Mouse (Mus musculus) midbrain, postnatal 0 days (tissue): ENCODE results near the gene Klhl23. TPM values are rescaled to one million over a fixed set of nuclear protein-coding genes. Genes with fewer than 3 reads are reported as not detected.
A peak's percentile ranks its signal among the peaks of the same experiment; 100 is the strongest.

ENCODE experiments used
- ATAC-seq: fragments of 200-750 bp; cut with Nextera tagmentation; 2 replicates; pipeline ENCODE4 v1.8.0; 2017; ENCODE audit warnings: moderate number of reproducible peaks, mild to moderate bottlenecking, moderate TSS enrichment, moderate library complexity; ENCODE audit not compliant: low FRiP score
- DNase-seq: peaks from one replicate; pipeline ENCODE4 v3.0.0-alpha.2; 2015; ENCODE audit warnings: low spot score
- H3K27ac ChIP-seq: fragments of 300-500 bp; sonication (generic); 2 replicates; pipeline ENCODE4 v1.5.1; 2014; ENCODE audit warnings: low read depth, mild to moderate bottlenecking, low read length, mixed read lengths
- H3K27me3 ChIP-seq: fragments of 300-500 bp; sonication (generic); 2 replicates; pipeline ENCODE4 v1.6.1; 2014; ENCODE audit warnings: low read length, control low read depth, mixed read lengths; ENCODE audit not compliant: insufficient read depth
- H3K36me3 ChIP-seq: fragments of 300-500 bp; sonication (generic); 2 replicates; pipeline ENCODE4 v1.6.1; 2014; ENCODE audit warnings: low read length, control low read depth, mixed read lengths; ENCODE audit not compliant: insufficient read depth
- H3K4me1 ChIP-seq: fragments of 300-500 bp; sonication (generic); 2 replicates; pipeline ENCODE4 v1.6.1; 2014; ENCODE audit warnings: mild to moderate bottlenecking, control low read depth, antibody characterized with exemption, low read length, mixed read lengths; ENCODE audit not compliant: insufficient read depth
- H3K4me2 ChIP-seq: fragments of 300-500 bp; sonication (generic); 2 replicates; pipeline ENCODE4 v1.6.1; 2014; ENCODE audit warnings: low read depth, mild to moderate bottlenecking, low read length, mixed read lengths; ENCODE audit not compliant: poor library complexity, severe bottlenecking
- H3K4me3 ChIP-seq: fragments of 300-500 bp; sonication (generic); 2 replicates; pipeline ENCODE4 v1.5.1; 2014; ENCODE audit warnings: low read depth, mild to moderate bottlenecking, low read length, moderate library complexity
- H3K9ac ChIP-seq: fragments of 300-500 bp; sonication (generic); replicated peaks from 2 replicates; pipeline ENCODE4 v1.6.1; 2014; ENCODE audit warnings: mild to moderate bottlenecking, low read length, moderate library complexity, mixed read lengths; ENCODE audit not compliant: poor library complexity, severe bottlenecking
- H3K9me3 ChIP-seq: fragments of 300-500 bp; sonication (generic); 2 replicates; pipeline ENCODE4 v1.6.1; 2016; ENCODE audit warnings: low read length, control low read depth
- CTCF ChIP-seq: IDR thresholded peaks from 2 replicates; pipeline ENCODE4 v1.5.1; 2016; ENCODE audit warnings: antibody characterized with exemption, mild to moderate bottlenecking
- WGBS: fragments of 180-500 bp; shearing (Covaris S2); extraction: QIAGEN DNeasy Blood & Tissue Kit; methylation state at CpG from one replicate; pipeline ENCODE4 v1.1.7; 2014; 5-methylcytosine and 5-hydroxymethylcytosine counted together
- polyA plus RNA-seq: library from polyadenylated mRNA; unstranded; fragments of >200 nt; fragmentation: Nextera tagmentation; extraction: Ambion mirVana; gene quantifications from 2 replicates; pipeline ENCODE4 v1.2.1, GENCODE M21; 2015
- total RNA-seq: library from RNA; depleted of rRNA; stranded (reverse); fragments of >200 nt; gene quantifications from 2 replicates; pipeline ENCODE4 v1.2.3, GENCODE M21; 2014

The Klhl23 gene
- total and polyA plus RNA-seq, 2 experiments from 2014 or later = 99.2 to 147 TPM

DNA sequence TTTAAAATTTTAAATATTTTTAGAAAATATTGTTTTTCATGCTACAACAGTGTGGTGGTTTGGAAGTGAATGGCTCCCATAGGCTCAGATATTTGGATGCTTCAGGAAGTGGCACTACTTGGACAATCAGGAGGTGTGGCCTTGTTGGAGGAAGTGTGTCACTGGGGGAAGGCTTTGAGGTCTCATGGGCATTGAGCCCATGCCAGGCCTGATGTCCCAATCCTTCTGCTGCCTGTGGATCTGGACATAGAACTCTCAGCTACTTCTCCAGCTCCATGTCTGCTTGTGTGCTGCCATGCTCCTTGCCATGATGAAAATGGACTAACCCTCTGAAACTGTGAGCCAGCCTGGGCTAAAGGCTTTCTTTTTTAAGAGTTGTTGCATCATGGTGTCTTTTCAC, 17.0 kb downstream of the Klhl23 start:
- Histone ChIP-seq H3K4me3 (no peak overlapping the region), H3K4me2 (no peak overlapping the region), H3K9me3 (no peaks in the 10 kb centered on the region), H3K27me3 (no peaks in the 10 kb centered on the region), H3K4me1 (no peaks in the 10 kb centered on the region), H3K27ac (no peak overlapping the region), H3K9ac (no peak overlapping the region), H3K36me3 (peaks cover 9% of the 10 kb centered on the region)
- DNase-seq = no peak
- TF ChIP-seq CTCF = no peak
- ATAC-seq = no peak

DNA sequence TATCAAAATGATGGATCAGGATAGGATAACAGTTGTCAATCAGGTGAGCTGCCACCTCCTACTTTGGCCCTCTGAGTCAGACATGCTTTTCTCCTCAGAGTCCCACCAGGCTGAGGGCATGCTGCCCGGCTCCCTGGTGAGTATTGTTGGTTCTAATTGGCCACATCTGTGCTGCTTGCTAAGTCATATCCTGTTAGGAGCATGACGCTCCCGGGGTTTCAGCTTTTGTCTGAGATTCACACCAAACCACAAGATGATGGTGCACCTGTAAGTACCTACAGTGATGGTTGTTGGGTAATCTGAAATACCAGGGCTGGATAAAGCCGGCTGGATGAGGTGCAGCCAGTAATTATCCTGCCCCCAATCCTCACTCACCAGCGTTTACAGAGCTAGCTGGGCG, 18.5 kb downstream of the Klhl23 start:
- TF ChIP-seq CTCF = no peak
- peak; percentile 41; the same call in 1 of the 2 replicates for ATAC-seq

DNA sequence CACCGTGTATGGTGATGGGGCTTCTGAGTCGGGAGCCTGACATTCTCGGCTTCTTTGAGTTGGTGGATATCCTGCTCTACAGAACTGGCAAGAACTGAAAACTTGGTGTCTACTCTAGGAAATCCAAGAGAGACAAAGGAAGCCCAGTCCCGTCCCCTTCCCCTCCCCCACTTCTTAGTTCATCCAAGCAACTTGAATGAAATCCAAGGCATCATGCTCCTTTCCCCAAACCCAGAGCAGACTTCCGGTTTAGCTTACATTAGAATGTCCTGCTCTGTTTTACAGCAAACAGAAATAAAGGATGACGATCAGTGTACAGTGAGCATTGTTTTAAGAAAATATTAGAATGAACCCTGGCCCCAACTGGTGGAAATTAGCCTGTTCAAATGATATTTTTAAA, 27.5 kb downstream of the Klhl23 start:
- no peak for TF ChIP-seq CTCF
- H3K9ac ChIP-seq = no peak overlapping the region
- no peak overlapping the region for H3K27ac ChIP-seq
- no peaks in the 10 kb centered on the region for H3K27me3 ChIP-seq
- no peak for ATAC-seq
- no peak overlapping the region for H3K4me3 ChIP-seq
- WGBS = 63% methylated on average over 6 of the region's 6 CpGs
- no peaks in the 10 kb centered on the region for H3K36me3 ChIP-seq
- H3K9me3 ChIP-seq = no peaks in the 10 kb centered on the region
- peak; percentile 16 for DNase-seq
- H3K4me1 ChIP-seq = no peaks in the 10 kb centered on the region
- no peak overlapping the region for H3K4me2 ChIP-seq

More for the DNA sequence above, 18.5 kb downstream of the Klhl23 start:
- Histone ChIP-seq H3K27me3 (no peaks in the 10 kb centered on the region), H3K4me1 (no peaks in the 10 kb centered on the region), H3K4me3 (no peak overlapping the region), H3K9me3 (no peaks in the 10 kb centered on the region), H3K4me2 (no peak overlapping the region), H3K27ac (no peak overlapping the region), H3K9ac (no peak overlapping the region), H3K36me3 (peaks cover 4% of the 10 kb centered on the region; the same call in 1 of the 2 replicates)
- 27% methylated on average over 6 of the region's 6 CpGs for WGBS
- no peak for DNase-seq

DNA sequence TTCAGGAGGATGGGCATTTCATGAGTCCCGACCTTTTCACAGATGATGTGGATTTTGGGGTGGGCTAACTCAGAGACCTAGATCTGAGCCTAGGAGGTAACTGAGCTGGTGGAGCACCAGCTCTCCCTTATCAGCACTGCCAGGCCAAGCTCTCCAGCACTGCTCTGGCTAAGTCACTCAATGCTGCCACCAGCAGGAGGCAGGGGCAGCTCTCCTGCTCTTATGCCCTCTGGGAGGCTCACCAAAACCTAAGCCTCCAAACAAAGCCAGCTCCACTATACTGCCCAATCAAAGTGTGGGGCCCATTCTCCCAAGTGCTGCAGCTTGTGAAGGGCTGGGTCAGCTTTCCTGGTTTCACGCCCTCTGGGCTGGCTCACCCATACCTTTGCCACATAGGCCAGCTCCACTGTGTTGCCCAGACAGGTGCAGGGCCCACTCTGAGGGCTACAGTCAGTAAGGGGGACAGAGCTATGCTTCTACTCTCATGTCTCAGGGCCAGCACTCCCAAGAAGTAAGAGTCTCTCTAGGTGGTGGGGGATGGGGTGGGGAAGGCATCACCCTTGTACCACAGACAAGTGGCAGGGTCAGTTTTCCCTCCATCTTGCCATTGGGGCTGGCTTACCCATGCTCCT, 29.8 kb downstream of the Klhl23 start:
- WGBS = 57% methylated on average over 2 of the region's 2 CpGs
- no peaks in the 10 kb centered on the region for H3K27me3 ChIP-seq
- H3K4me3 ChIP-seq = no peak overlapping the region
- H3K9me3 ChIP-seq = no peaks in the 10 kb centered on the region
- H3K27ac ChIP-seq = no peak overlapping the region
- H3K4me1 ChIP-seq = no peaks in the 10 kb centered on the region
- no peaks in the 10 kb centered on the region for H3K36me3 ChIP-seq
- no peak for TF ChIP-seq CTCF
- DNase-seq (no peak), ATAC-seq (no peak)
- H3K9ac ChIP-seq = no peak overlapping the region
- H3K4me2 ChIP-seq = no peak overlapping the region

DNA sequence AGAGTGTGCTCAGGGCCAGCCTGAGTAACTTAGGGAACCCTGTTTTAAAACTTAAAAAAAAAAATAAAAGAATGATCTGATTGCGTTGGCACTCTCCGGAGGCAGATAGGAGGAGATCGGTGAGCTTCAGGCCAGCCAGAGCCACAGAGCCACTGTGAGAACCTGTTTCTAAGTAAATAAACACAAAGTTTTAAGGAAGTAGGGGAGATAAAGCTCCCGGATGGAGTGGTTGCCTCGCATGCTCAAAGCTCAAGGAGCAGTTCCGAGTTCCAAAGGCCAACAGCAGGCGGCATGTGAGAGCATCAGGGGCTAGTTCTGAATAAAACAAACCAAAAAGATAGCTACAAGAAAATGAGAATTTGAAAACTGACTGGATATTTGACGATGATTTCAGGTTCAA, 34.6 kb downstream of the Klhl23 start:
- WGBS = 70% methylated on average over 8 of the region's 8 CpGs
- ATAC-seq (no peak), DNase-seq (no peak)

DNA sequence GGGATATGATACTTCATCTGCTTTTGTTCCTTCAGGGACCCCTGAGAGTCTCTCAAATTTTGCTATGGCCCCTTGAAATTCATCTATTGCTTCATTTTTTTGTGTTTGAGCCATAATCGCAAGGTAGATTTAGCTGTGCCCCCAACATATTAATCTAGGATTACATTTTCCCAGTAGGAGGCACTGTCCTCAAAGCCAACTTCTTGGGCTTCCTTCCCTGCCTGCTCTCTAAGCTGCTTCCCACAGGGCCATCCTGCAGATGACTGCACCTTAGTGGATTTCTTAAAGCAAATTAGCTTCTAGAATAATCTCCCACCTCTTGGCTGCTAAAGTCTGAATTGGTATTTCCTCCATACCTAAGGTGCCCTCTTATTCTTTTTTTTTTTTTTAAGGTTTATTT, 36.1 kb downstream of the Klhl23 start:
- ATAC-seq = no peak
- TF ChIP-seq CTCF = peak; percentile 37
- H3K4me3 ChIP-seq = no peak overlapping the region
- H3K9ac ChIP-seq = no peak overlapping the region
- no peaks in the 10 kb centered on the region for H3K27me3 ChIP-seq
- no peak overlapping the region for H3K27ac ChIP-seq
- no peak overlapping the region for H3K4me2 ChIP-seq
- no peaks in the 10 kb centered on the region for H3K36me3 ChIP-seq
- no peak for DNase-seq
- 85% methylated on average over 1 of the region's 1 CpGs for WGBS
- H3K9me3 ChIP-seq = no peaks in the 10 kb centered on the region
- H3K4me1 ChIP-seq = no peaks in the 10 kb centered on the region; the same call in 1 of the 2 replicates

More for the DNA sequence above, 34.6 kb downstream of the Klhl23 start:
- Histone ChIP-seq H3K4me1 (no peaks in the 10 kb centered on the region), H3K4me2 (no peak overlapping the region), H3K27me3 (no peaks in the 10 kb centered on the region), H3K9me3 (no peaks in the 10 kb centered on the region), H3K36me3 (no peaks in the 10 kb centered on the region), H3K9ac (no peak overlapping the region), H3K4me3 (no peak overlapping the region), H3K27ac (no peak overlapping the region)
- peak; percentile 15; the same call in 1 of the 2 replicates for TF ChIP-seq CTCF
